Mouse (Mus musculus) neural tube, embryonic 13.5 days (tissue): ENCODE data around the gene Ccnt1. TPM values are rescaled to one million over a fixed set of nuclear protein-coding genes. Genes with fewer than 3 reads are reported as not detected.

Experiments used
- microRNA-seq: library from miRNA; unstranded; fragments of <30 nt; microRNA quantifications from one replicate; pipeline ENCODE4, GENCODE M21; 2016
- polyA plus RNA-seq: library from polyadenylated mRNA; unstranded; fragments of >200 nt; fragmentation: Nextera tagmentation; extraction: Ambion mirVana; gene quantifications from 2 replicates; pipeline ENCODE4 v1.2.1, GENCODE M21; 2015

Ccnt1 gene
- polyA plus RNA-seq, 1 experiment from 2014 or later = 68.7 TPM

Small RNAs within 50 kb of the gene (microRNA-seq; reads per million reads assigned to microRNA genes)
- gene Mir1291 = 0.44 reads per million

Other genes starting within 250 kb of the Ccnt1 start
- gene Olfr284, start 229.9 kb downstream of the Ccnt1 start, polyA plus RNA-seq = not detected in 2 replicates
- gene Olfr283, start 190.0 kb downstream of the Ccnt1 start, polyA plus RNA-seq = not detected in 2 replicates
- not detected in 2 replicates for gene Olfr282, start 139.7 kb downstream of the Ccnt1 start, polyA plus RNA-seq
- not detected in 2 replicates for gene Olfr281, start 118.3 kb downstream of the Ccnt1 start, polyA plus RNA-seq
- not detected in 2 replicates for gene OR5BS1P, start 101.0 kb downstream of the Ccnt1 start, polyA plus RNA-seq
- not detected in 2 replicates for gene Lalba, start 88.2 kb downstream of the Ccnt1 start, polyA plus RNA-seq
- gene Olfr279, start 78.5 kb downstream of the Ccnt1 start, polyA plus RNA-seq = not detected in 2 replicates
- gene Kansl2, start 36.7 kb downstream of the Ccnt1 start, polyA plus RNA-seq = 132 and 147 TPM in 2 replicates
- not detected in 2 replicates for gene 4930415O20Rik, start 81 bp upstream of the Ccnt1 start, polyA plus RNA-seq
- gene Adcy6, start 39.2 kb upstream of the Ccnt1 start, polyA plus RNA-seq = 10.4 and 10.7 TPM in 2 replicates
- 124 and 137 TPM in 2 replicates for gene Cacnb3, start 59.9 kb upstream of the Ccnt1 start, polyA plus RNA-seq
- gene Ddx23, start 92.0 kb upstream of the Ccnt1 start, polyA plus RNA-seq = 20.5 and 21.7 TPM in 2 replicates
- 6.2 and 7.4 TPM in 2 replicates for gene Rnd1, start 106.5 kb upstream of the Ccnt1 start, polyA plus RNA-seq
- 2.2 and 4.1 TPM in 2 replicates for gene Ccdc65, start 137.3 kb upstream of the Ccnt1 start, polyA plus RNA-seq
- 8.1 and 10.9 TPM in 2 replicates for gene Fkbp11, start 157.3 kb upstream of the Ccnt1 start, polyA plus RNA-seq
- 71.9 and 74.9 TPM in 2 replicates for gene Arf3, start 192.3 kb upstream of the Ccnt1 start, polyA plus RNA-seq
- not detected in 2 replicates for gene Wnt10b, start 207.2 kb upstream of the Ccnt1 start, polyA plus RNA-seq
- gene Wnt1, start 218.9 kb upstream of the Ccnt1 start, polyA plus RNA-seq = 3.6 and 3.9 TPM in 2 replicates
- 0.50 TPM in 2 replicates for gene Ddn, start 238.6 kb upstream of the Ccnt1 start, polyA plus RNA-seq